9 mouse cellular contexts compared by ENCODE assay signal in genomic region chrX:13710174-13710573, GRCm38 (mm10). TPM values are rescaled to one million over a fixed set of nuclear protein-coding genes. Genes with fewer than 3 reads are reported as not detected.
A peak's percentile ranks its signal among the peaks of the same experiment; 100 is the strongest.
DNase-seq lines count a peak whose midpoint lies in the region; ATAC-seq and TF ChIP-seq lines count a peak whose summit lies in the region.
"Had no signal": no experiment of that assay in that cellular context is flagged by ENCODE, and none has a peak within 500 bp of the region (broad histone marks: within the 10 kb centered on the region; RNA-seq: fewer than 3 reads in every experiment).

No protein-coding gene starts in this region.

- H3K4me2 ChIP-seq in heart, embryonic 11.5 days, result no peak overlapping the region
- no peak overlapping the region for H3K4me2 ChIP-seq in stomach, postnatal 0 days (replicated peaks; ENCODE audit: low read depth)
- H3K4me2 ChIP-seq: liver, embryonic 15.5 days had no signal

- TF ChIP-seq EP300 in stomach, postnatal 0 days (optimal IDR thresholded peaks at IDR 0.05), result no peak

- H3K4me1 ChIP-seq in heart, embryonic 11.5 days (ENCODE audit: control insufficient read depth, insufficient read depth, low read length), result no peaks in the 10 kb centered on the region
- no peaks in the 10 kb centered on the region for H3K4me1 ChIP-seq in stomach, postnatal 0 days (replicated peaks; ENCODE audit: control insufficient read depth, insufficient read depth)
- H3K4me1 ChIP-seq: liver, embryonic 15.5 days had no signal

- no peak overlapping the region for H3K4me3 ChIP-seq in heart, embryonic 11.5 days (ENCODE audit: low read depth, low read length)
- H3K4me3 ChIP-seq in stomach, postnatal 0 days (ENCODE audit: low read depth, low read length), result no peak overlapping the region
- H3K4me3 ChIP-seq: liver, embryonic 15.5 days had no signal

- H3K27ac ChIP-seq in heart, embryonic 11.5 days (ENCODE audit: low read depth, low read length), result no peak overlapping the region
- H3K27ac ChIP-seq in stomach, postnatal 0 days (replicated peaks), result no peak overlapping the region
- H3K27ac ChIP-seq: liver, embryonic 15.5 days had no signal

- no peak for ATAC-seq in heart, embryonic 11.5 days (replicated peaks; ENCODE audit: insufficient number of reproducible peaks, low FRiP score, low TSS enrichment)
- ATAC-seq in CD4-positive, CD25-positive, alpha-beta regulatory T cell, adult 4 months, result peak; percentile 49
- 0 out of 2 replicates have a peak, but pooled peaks have one; percentile 75 for ATAC-seq in cerebellum, adult (ENCODE audit: insufficient number of reproducible peaks, low FRiP score, low TSS enrichment)
- ATAC-seq in megakaryocyte-erythroid progenitor cell, adult 5-6 weeks (replicated peaks; ENCODE audit: low FRiP score, low TSS enrichment, poor library complexity, severe bottlenecking), result peak; percentile 78; the same call in 1 of the 2 replicates
- ATAC-seq in stomach, postnatal 0 days (ENCODE audit: low FRiP score, low TSS enrichment), result no peak

- H3K9ac ChIP-seq in heart, embryonic 11.5 days (ENCODE audit: low read depth, low read length), result no peak overlapping the region
- H3K9ac ChIP-seq in stomach, postnatal 0 days (ENCODE audit: low read length), result no peak overlapping the region
- H3K9ac ChIP-seq: liver, embryonic 15.5 days had no signal

- peak; percentile 89 for TF ChIP-seq CTCF in stomach, postnatal 0 days (IDR thresholded peaks at IDR 0.05; ENCODE audit: low read depth)

- H3K36me3 ChIP-seq in heart, embryonic 11.5 days (ENCODE audit: control insufficient read depth, insufficient read depth, low read length), result no peaks in the 10 kb centered on the region
- no peaks in the 10 kb centered on the region for H3K36me3 ChIP-seq in stomach, postnatal 0 days (ENCODE audit: control insufficient read depth, insufficient read depth, low read length)
- H3K36me3 ChIP-seq: liver, embryonic 15.5 days had no signal

- no peaks in the 10 kb centered on the region for H3K9me3 ChIP-seq in heart, embryonic 11.5 days (replicated peaks; ENCODE audit: control insufficient read depth, low read length)
- no peaks in the 10 kb centered on the region for H3K9me3 ChIP-seq in stomach, postnatal 0 days (ENCODE audit: control insufficient read depth, low read length)
- H3K9me3 ChIP-seq: liver, embryonic 15.5 days had no signal

- 54% methylated on average over 2 of the region's 2 CpGs for WGBS in heart, embryonic 11.5 days (ENCODE audit: insufficient replicate concordance)
- WGBS in stomach, postnatal 0 days, result 23% methylated on average over 2 of the region's 2 CpGs

- DNase-seq in heart, adult 18-20 months, result peak; percentile 40 to 78
- DNase-seq in gastrocnemius, adult 8-10 months (ENCODE audit: low spot score in 2 of 2), result peak; percentile 2 to 15
- DNase-seq in layer of hippocampus, adult 9-10 months (ENCODE audit: low spot score), result peak; percentile 63
- DNase-seq in stomach, postnatal 0 days (ENCODE audit: low spot score), result peak; percentile 52

- no peaks in the 10 kb centered on the region for H3K27me3 ChIP-seq in heart, embryonic 11.5 days (ENCODE audit: control insufficient read depth, insufficient read depth, low read length)
- no peaks in the 10 kb centered on the region for H3K27me3 ChIP-seq in stomach, postnatal 0 days (ENCODE audit: control insufficient read depth, insufficient read depth, low read length)
- H3K27me3 ChIP-seq: liver, embryonic 15.5 days had no signal

RNA-seq across cellular contexts. Expression of gene Gpr82, which starts 49.0 kb away (rescaled TPM):
- not detected for total RNA-seq in heart, adult 18-20 months (2021)
- polyA plus RNA-seq in heart, embryonic 11.5 days (2014; fragmentation: Nextera tagmentation; extraction: Ambion mirVana), result 0.06 and 0.34 TPM in 2 replicates
- polyA plus RNA-seq in CD4-positive, CD25-positive, alpha-beta regulatory T cell, adult 4 months (2017; shearing (Covaris generic)), result under 1 TPM in 1 of 2 experiments, not detected in 1; 0.12 TPM
- not detected for total RNA-seq in gastrocnemius, adult 8-10 months (2022)
- total RNA-seq in megakaryocyte-erythroid progenitor cell, adult 5-6 weeks (2014; fragmentation: Nextera tagmentation), result 0.92 TPM in 1 of 2 replicates, not detected in the other
- total RNA-seq in megakaryocyte-erythroid progenitor cell, adult 5-6 weeks (2017), result not detected in 2 replicates
- polyA plus RNA-seq in stomach, postnatal 0 days (2015; fragmentation: Nextera tagmentation; extraction: Ambion mirVana), result 0.21 TPM in 1 of 2 replicates, not detected in the other

Comparison
In these comparisons a context has a peak if more than half of its experiments do, and no peak if none do; other contexts are left out.
1. DNase-seq: peak in every context shown above with its lines; median percentile 63 in layer of hippocampus, adult 9-10 months; 59 in heart, adult 18-20 months; 52 in stomach, postnatal 0 days; 8 in gastrocnemius, adult 8-10 months.
2. ATAC-seq: peak in CD4-positive, CD25-positive, alpha-beta regulatory T cell, adult 4 months (single experiment), cerebellum, adult (single experiment) and megakaryocyte-erythroid progenitor cell, adult 5-6 weeks (single experiment); none in heart, embryonic 11.5 days (single experiment) and stomach, postnatal 0 days (single experiment).